Mouse (Mus musculus) heart, adult 18-20 months (tissue): ENCODE results near the gene Pprc1. TPM values are rescaled to one million over a fixed set of nuclear protein-coding genes. Genes with fewer than 3 reads are reported as not detected.

Experiments
- DNase-seq, 2 experiments: peaks; one replicate each; pipeline ENCODE4 v3.0.0; 2021 to 2022; ENCODE audit warnings: mixed read lengths in 1 of 2
- total RNA-seq, 2 experiments: library from RNA; stranded (reverse); gene quantifications; 2 replicates each; pipeline ENCODE4 v1.2.3; 2021

Gene Pprc1
- total RNA-seq, 2 experiments from 2014 or later, result 14.2 to 14.9 TPM

DNA sequence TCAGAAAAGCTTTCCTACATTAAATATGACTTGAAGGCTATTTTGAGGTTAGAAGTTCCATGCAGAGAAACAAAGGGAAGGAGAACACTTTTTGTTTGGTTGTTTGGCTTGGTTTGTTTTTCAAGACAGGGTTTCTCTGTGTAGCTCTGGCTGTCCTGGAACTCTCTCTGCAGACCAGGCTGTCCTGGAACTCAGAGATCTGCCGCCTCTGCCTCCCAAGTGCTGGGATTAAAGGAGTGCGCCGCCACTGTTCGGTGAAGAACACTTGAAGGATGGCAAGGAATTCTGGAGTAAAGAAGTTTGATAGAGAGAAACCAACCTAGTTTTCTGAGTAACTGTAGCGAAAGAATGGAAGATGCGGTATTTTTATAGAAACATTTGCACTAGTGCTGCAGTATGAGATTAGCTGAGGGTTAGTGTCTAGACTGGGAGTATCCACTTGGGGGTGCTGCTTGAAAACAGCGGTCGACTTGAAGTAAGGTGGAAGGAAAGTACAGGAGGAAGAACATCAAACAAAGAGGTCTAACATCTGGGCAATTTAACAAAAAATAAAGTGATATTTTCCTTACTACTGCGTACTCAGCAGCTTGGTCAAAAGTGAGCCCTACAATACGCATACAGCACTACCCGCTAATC, 11.2 kb downstream of the Pprc1 start:
- no peak for DNase-seq

DNA sequence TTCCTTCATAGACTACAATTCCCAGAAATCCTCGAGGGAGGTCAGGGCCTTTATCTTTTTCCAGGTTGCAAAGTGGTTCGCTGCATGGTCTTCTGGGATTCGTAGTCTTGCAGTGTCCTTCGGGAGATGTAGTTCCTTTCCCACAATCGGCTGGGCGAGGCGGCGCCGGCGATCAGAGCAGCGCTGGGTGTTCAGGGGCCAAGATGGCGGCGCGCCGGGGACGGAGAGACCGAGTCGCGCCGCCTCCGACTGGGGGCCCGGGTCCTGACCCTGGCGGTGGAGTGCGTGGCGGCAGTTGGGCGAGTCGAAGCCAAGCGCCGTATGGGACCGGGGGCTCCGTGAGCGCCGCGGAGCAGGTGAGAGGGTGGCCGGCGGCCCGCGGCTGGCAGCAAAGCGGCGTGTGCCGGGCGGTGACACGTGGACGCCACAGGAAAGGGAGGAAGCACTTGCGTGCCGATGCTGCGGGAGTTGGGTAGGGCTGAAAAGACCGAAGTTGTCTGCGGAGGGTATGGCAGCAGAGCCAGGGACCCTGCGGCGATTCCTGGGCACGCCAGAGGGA, 11.8 kb downstream of the Pprc1 start:
- DNase-seq, result peak; percentile 96 to 97

DNA sequence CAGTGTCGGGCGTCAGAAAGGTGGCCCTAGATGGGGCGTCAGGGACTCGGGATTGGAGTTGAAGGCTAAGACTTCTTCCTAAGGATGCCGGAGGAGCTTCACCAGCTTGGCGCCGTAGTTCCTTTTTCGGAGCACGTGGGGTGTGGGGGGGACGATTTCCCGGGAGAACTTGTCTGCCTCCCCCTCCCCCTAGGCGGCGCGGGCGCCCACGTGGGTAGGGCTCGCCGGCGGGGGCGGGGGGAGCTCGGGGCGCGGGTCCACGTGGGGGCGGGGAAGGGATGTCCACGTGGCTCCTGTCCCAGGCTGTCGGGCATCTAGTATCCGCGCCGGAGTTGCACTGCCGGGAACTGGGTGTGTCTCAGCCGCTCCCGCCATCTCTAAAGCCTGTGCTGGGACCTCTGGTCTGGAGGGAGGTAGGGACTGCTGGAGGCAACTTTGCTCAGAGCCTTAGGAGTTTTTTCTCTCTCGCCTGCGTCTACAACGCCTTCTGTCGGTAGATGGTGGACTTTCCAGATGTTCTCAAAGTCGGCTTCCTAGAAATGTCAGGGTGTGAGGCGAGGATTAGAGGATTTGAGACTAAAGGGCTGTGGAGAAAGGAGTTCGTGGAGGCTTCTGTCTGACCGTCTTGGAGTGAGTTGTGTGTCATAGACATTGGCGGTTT, 12.4 kb downstream of the Pprc1 start:
- peak in 1 of 2 experiments; percentile 87 for DNase-seq

DNA sequence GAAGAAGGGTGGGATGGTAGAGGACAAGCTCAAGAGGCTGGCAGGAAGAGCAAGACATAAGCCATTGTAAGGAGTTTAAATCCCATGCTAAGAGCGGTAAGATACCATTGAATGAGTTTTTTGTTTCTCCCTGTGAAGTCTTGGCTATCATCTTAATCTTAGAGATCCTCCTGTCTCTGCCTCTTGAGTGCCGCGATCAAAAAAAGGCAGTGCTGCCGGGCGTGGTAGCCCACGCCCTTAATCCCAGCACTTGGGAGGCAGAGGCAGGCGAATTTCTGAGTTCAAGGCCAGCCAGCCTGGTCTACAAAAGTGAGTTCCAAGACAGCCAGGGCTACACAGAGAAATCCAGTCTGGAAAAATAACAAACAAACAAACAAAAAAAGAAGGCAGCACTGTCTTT, 13.8 kb downstream of the Pprc1 start:
- DNase-seq, result no peak

DNA sequence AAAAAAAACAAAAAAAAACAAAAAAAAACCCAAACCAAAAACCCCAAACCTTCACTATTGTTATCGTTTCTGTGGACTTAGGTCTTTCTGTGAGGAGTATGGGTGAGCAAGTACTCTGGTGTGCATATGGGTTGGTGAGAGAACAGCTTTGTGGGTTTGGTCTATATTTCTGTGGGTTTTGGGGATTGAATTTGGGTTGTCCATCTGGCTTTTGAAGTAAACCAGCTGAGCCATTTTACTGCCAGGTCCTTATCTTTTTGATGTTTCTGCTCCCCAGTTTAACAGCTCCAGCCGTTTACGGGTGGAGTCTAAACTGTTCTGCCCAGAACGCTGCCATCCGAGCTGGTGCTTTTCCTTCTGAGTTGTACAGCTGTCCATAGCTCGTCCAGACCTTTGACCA, 16.2 kb downstream of the Pprc1 start:
- no peak for DNase-seq

DNA sequence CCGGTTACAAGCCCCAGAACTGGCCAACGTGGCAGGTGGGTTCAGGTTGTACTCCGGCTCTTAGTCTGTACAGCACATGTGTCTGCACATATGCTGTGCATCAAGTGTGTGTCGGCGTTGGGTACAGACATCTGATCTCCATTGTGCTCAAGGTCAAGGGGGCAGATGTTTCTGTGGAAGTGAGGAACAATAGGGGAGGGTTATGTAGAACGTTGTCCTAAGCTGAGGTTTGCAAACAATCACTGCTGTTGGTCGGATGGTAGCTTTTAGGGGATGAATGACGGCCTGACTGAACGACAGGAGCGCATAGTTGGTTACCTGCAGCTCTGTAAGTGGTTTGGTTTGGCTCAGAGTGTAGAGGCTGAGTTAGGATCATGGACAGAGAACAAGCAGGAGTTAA, 23.4 kb downstream of the Pprc1 start:
- no peak for DNase-seq

DNA sequence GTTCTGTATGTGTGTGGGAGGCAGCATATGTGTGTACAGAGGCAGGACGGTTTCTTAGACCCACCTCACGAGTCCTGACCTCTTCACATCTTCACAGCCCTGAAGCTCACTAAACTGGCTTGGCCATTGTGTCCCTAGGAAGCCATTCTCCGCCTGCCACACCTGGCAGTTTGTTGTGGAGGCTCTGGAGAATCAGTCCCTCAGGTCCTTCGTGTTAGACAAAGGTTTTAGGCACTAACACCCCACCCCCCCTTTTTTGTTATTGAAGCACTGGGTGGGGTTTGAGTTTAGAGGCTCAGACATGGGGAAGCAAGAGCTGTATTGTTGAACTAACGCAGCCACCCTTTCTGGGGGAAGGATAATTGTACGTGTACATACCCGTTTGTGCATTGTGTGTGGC, 28.6 kb downstream of the Pprc1 start:
- no peak for DNase-seq

DNA sequence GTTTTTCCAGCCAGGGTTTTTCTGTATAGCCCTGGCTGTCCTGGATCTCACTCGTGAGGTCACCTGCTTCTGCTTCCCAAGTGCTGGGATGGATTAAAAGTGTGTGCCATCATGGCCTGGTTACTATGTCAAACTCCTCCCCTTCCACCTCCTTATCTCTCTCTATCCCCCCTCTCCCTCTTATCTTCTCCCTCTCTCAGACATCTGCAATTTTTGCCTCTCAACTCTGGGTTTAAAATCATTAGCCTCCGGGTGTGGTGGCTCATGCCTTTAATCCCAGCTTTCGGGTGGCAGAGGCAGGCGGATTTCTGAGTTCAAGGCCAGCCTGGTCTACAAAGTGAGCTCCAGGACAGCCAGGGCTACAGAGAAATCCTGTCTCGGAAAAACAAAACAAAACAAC, 29.6 kb downstream of the Pprc1 start:
- DNase-seq, result no peak

DNA sequence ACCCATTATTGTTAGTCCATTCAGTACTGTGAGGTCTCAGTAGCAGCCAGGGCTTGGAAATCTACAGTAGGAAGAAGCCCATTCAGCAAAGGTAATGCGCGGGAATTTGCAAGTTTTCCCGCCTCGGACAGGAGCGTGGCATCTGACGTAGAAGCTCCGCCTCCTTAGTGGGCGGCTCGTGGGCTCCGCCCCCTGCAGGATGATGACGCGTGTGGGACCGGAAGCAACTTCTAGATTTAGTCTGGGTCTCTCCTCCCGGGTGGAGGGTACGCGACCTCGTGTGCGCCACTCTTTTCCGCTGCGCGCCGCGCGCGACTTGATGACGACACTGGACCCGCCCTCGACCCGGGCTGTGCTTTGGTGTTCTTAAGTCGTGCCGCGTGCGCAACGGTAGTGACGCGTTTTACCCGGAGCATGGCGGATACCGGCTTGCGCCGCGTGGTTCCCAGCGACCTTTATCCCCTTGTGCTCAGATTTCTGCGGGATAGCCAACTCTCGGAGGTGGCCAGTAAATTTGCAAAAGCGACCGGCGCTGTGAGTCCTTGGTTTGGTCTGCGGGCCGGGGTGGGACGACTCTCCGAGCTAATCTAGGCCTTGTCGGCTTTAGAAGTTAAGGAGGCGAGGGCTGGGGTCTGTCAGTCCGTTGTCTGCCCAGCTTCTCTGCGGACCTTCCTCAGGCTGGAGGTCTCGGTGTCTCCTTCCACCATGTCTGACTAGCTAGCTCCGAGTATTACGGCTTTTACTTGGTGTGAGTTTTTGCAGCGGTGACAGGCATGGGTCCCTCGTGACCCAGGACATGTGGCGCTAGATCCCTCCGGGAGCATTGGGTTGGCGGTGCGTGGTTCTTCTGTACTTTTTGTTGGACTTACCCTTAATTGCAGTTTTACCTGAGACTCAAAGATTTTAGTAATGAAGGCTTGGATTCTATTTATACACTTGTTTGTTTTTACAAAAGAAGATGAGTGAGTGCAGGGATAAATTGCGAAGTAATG, 31.2 kb downstream of the Pprc1 start, which contains the start of gene Nolc1:
Gene Nolc1, plus strand, starts transcription at position 248 of the 992 bp plus-strand sequence.
- peak; percentile 99 to 100 for DNase-seq

DNA sequence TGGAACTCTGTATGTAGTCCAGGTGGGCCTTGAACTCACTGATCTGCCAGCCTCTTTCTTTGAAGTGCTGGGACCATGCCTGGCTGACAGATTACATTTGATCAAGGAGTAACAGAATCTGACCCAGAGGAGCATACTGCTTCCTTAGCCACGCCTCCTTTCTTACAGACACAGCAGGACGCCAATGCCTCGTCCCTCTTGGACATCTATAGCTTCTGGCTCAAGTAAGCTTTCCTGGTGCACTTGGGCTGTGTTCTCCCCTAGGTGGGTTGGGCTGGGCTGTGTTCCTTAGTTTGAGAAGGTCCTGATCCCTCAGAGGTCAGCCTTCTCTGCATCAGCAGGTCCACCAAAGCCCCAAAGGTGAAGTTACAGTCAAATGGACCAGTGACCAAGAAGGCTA, 33.8 kb downstream of the Pprc1 start:
- DNase-seq, result no peak

DNA sequence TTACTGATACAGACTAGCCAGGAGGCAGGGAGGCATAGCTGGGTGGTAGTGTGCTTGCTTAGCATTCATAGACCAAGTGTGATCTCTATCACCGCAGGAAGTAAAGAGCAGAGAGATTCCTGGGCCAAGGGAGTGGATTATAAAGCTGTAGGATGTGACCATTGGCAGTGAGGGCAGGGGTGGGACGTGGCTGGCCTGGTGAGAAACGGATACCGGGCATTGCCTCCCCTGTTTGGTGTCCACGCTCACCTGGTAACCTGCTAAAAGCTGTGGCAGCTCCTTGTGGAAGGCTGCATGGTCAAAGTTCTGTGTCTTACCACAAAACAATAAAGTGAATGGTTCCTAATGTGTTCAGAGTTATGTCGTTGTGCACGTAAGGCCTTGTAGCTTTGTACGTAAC, 40.5 kb downstream of the Pprc1 start:
- no peak for DNase-seq

DNA sequence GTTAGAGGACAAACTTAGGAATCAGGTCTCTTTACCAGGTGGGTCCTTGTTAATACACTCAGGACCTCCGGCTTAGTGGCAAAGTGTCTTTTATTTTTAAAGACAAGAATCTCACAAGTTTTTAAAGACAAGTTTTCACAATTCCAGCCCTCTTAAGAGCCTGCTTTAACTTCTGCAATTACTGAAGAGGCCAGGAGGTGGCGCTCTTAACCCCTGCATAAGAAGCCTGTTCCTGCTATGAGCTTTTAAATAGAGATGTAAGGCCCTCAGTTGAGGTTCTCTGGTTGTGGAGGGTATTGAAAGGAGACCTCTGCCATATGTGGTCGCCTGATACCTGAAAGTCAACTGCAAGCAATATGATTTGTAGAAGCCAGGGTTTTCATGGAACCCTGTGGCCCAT, 41.7 kb downstream of the Pprc1 start:
- DNase-seq, result peak in 1 of 2 experiments; percentile 71

DNA sequence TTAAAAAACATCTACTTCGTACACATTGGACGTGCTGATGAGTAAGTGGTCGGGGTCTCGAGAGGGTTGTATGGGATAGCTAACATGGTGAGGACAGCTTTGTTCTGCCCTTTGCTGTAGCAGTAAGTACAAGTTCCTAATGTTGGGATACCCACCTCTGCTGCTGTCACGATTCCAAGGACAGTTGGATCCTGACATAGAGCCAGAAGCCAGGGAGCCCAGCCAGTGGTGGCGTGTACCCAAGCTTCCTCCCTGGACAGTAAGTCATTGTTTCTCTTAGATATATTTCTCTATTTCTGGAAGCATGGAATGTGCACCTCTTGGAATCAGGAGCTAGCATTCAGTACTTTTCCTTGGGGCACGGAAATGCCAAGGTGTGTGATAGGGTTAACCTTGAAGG, 43.2 kb downstream of the Pprc1 start:
- DNase-seq, result peak; percentile 78 to 79

DNA sequence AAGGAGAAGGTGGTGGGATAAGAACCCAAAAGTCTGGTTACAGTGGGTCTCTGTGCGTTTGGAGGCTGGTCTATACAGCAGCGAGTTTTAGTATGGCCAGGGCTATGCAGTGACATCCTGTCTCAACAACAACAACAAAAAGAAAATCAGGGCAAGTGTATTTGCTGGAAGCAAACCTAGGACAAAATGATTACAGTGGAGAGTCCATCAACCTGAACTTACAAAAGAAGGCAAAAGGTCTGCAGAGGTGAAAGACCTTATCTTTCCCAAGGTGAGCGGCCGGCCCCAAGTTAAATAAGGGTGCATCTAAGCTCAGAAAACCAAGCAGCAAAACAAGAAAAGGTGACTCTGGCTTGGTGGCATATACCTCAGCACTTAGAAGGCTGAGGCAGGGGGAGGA, 47.0 kb downstream of the Pprc1 start:
- DNase-seq, result no peak

DNA sequence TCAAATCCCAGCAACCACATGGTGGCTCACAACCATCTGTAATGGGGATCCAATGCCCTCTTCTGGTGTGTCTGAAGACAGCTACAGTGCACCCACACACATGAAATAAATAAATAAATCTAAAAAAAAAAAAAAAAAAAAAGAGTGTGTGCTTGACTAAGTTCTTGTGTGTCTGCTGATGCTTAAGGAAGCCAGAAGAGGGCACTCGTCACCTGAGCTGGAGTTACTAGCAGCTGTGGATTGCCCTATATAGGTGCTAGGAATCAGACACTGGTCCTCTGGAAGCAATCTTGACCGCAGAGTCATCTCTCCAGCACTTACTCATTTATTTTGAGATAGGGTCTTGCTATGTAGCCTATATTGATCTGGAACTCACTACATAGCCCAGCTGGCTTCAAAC, 49.5 kb downstream of the Pprc1 start:
- DNase-seq, result no peak

DNA sequence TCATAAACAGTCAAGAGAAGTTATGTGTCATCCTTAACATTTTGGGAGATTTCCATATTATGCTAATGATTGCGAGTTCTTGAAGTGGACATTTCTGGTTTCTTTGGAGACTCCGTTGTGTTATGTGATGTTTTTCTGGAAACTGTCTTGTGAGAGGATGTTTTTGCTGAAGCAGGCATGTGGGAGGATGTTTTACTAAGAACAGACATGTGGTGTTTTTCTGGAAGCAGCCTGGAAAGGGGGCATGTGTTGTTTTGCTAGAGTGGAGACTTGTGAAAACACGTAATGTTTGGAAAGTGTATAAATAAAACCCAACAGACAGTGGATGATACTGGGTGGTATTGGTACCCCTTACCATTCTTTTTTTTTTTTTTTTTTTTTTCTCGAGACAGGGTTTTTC, 50.6 kb downstream of the Pprc1 start:
- DNase-seq, result no peak

DNA sequence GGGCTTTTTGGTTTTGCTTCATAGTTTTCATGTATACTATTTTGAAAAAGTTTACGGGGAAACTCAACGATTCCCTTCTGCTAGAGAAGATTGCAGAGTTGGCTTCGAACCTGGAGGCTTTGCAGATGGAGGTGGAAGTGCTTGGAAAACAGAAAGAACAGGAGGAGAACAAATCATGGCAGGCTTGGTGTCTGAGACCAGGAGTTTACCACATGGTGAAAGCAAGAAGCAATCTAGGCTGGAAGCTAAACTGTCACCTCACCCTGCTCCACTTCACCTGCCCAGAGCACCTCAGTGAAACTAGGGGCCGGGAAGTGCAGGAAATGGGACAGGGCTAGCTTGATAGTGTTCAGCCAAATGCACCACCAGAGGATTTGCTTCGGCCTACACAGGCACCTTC, 51.7 kb downstream of the Pprc1 start:
- no peak for DNase-seq

DNA sequence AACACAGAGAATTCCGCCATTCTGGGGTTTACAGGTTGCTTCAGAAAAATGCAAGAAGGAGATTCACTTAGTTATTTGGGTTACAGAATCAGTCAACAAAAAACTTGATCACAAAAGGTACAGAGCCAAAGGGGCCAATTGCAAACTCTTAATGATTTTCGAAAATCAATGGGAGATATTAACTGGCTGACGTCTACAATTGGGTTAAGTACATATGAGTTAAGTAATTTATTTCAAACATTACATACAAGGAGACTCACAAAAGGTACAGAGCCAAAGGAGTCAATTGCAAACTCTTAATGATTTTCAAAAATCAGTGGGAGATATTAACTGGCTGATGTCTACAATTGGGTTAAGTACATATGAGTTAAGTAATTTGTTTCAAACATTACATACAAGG, 54.9 kb downstream of the Pprc1 start:
- no peak for DNase-seq

DNA sequence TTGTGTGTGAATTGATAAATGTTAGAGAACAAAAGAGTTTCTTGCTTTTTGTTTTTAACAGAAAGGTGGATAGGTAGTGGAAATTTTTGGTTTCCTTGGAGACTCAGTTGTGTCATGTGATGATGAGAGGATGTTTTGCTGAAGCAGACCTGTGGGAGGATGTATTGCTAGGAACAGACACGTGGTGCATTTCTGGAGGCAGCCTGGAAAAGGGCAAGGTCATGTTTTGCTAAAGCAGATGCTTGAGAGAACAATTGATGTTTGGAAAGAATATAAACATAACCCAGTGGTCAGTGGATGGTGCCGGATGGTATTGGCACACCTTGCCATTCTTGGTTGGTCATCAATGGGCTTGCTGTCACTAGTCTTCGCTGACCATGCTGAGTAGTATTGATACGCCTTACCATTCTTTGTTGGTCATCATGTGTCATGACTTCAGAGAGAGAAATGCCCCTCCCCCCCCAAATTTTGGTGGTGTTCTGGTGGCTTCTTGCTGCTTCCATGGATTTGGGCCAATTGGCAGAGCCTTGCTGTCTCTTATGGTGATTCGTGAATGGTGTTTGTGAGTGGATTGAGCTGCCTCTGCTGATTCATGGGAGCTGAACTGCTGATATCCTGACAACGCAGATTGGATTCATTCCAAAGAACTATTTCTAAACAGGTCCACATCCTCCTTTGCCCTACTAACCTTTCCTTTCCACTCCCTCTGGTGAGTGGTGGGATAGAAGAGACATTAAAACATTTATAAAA, 58.9 kb downstream of the Pprc1 start:
- DNase-seq, result no peak

DNA sequence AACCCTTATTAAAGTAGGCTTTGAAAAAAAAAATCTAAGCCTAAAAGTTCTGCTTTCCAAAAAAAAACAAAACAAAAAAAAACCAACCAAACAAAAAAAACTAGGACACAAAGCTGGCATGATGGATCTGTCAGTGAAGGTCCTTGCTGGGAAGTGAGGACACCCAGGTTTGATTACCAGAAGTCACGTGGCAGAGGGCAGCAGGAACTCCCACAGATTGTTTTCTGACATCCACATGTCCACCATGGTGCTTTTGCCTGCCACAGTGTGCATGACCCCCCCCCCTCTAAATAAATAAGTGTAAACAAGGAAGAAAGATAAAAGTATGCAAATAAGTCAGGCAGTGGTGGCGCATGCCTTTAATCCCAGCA, 59.5 kb downstream of the Pprc1 start:
- DNase-seq, result no peak

DNA sequence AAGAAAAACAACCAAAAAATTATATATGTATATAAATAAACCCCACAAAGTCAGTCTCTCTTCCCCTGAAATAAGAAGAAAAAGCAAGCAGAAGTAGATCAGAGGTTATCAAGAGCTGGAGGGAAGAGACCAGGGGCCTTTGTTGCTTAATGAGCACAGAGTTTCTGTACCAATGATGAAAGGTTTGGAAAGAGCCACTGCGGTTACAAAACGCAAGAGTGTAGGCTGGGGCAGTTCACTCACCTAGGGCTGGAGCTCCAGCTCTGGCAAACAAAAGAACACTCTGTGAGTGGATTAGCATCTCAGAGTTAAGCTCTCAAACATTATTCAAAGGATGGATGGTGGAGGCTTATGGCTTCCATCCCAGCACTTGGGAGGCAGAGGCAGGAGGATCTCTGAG, 65.5 kb downstream of the Pprc1 start:
- no peak for DNase-seq

DNA sequence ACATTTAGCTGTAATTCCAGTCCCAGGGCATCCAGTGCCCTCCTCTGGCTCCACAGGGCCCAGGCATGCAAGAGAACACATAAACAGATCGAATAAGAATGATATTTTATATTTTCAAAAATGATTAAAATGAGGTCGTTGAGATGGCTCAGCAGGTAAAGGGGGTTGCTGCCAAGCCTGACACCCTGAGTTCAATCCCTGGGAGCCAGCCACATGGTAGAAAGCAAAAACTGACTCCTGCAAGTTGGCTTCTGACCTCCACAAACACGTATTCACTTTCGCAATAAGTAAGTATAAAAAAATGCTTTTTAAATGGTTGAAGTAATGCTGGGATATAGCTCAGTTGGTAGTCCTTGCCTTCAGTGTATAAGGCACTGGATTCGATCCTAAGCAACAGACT, 66.1 kb downstream of the Pprc1 start:
- no peak for DNase-seq
